Mouse (Mus musculus) liver, adult 2 months (tissue): Measurements from ENCODE around the gene Vmn2r77.

Experiments
- CTCF ChIP-seq: fragments of 200-500 bp; IDR thresholded peaks from 2 replicates; pipeline ENCODE4 v1.5.1; 2011; ENCODE audit warnings: low read depth, low read length, control low read depth
- POLR2A ChIP-seq: fragments of 200-500 bp; IDR thresholded peaks from 2 replicates; pipeline ENCODE4 v1.6.1; 2011; ENCODE audit warnings: low read length, control low read depth; ENCODE audit not compliant: insufficient read depth; ENCODE audit errors: extremely low read depth

DNA sequence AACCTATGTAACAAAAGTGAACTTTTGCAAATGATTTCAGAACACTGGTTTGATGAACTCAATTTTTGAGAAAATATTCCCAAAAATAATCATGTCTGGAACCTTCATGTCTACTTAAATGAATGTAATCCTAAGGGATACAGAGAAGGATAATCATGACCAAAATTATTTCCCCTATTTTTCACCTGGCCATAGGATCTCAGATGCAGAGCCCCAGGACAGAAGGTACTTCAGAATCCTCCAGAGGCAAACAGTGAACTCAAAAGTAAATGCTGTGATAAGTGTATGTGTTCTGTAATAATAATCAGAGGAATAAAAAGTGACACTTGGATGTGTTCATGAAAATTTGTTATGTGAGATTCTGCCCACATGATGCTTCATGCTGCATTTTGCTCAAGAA, at the start of gene Vmn2r77:
- TF ChIP-seq CTCF (no peak), POLR2A (no peak)
